Mouse (Mus musculus) hindbrain, embryonic 12.5 days (tissue): Measurements from ENCODE around the gene Ccnjl. TPM values are rescaled to one million over a fixed set of nuclear protein-coding genes. Genes with fewer than 3 reads are reported as not detected.
A peak's percentile ranks its signal among the peaks of the same experiment; 100 is the strongest.

Experiments
- ATAC-seq: fragments of 200-750 bp; cut with Nextera tagmentation; 2 replicates; pipeline ENCODE4 v1.8.0; 2017; ENCODE audit warnings: moderate TSS enrichment; ENCODE audit not compliant: low FRiP score
- H3K27ac ChIP-seq: fragments of 300-500 bp; sonication (generic); 2 replicates; pipeline ENCODE4 v1.5.1; 2016; ENCODE audit warnings: mild to moderate bottlenecking
- H3K27me3 ChIP-seq: fragments of 300-500 bp; sonication (generic); 2 replicates; pipeline ENCODE4 v1.6.1; 2016; ENCODE audit warnings: mild to moderate bottlenecking
- H3K36me3 ChIP-seq: fragments of 300-500 bp; sonication (generic); 2 replicates; pipeline ENCODE4 v1.6.1; 2016; ENCODE audit warnings: mild to moderate bottlenecking
- H3K4me1 ChIP-seq: fragments of 300-500 bp; sonication (generic); 2 replicates; pipeline ENCODE4 v1.6.1; 2016
- H3K4me2 ChIP-seq: fragments of 300-500 bp; sonication (generic); replicated peaks from 2 replicates; pipeline ENCODE4 v1.6.1; 2016; ENCODE audit warnings: mild to moderate bottlenecking
- H3K4me3 ChIP-seq: fragments of 300-500 bp; sonication (generic); 2 replicates; pipeline ENCODE4 v1.5.1; 2016; ENCODE audit warnings: mild to moderate bottlenecking
- H3K9ac ChIP-seq: fragments of 300-500 bp; sonication (generic); 2 replicates; pipeline ENCODE4 v1.6.1; 2016; ENCODE audit warnings: mild to moderate bottlenecking, moderate library complexity
- H3K9me3 ChIP-seq: fragments of 300-500 bp; sonication (generic); replicated peaks from 2 replicates; pipeline ENCODE4 v1.6.1; 2016; ENCODE audit warnings: mild to moderate bottlenecking
- WGBS: fragments of 180-500 bp; shearing (Covaris S2); methylation state at CpG from one replicate; pipeline ENCODE4 v1.1.7; 2016; 5-methylcytosine and 5-hydroxymethylcytosine counted together
- polyA plus RNA-seq: library from polyadenylated mRNA; unstranded; fragments of >200 nt; fragmentation: Nextera tagmentation; extraction: Ambion mirVana; gene quantifications from 2 replicates; pipeline ENCODE4 v1.2.1, GENCODE M21; 2016

The Ccnjl gene
- polyA plus RNA-seq, 1 experiment from 2014 or later: 29.6 TPM

- H3K9ac ChIP-seq: no peak overlapping the region
Observed at GRCm38 (mm10) chr11:43531619-43532018, 3.0 kb downstream of the Ccnjl start.

GRCm38 (mm10) chr11:43537074-43537473, 8.5 kb downstream of the Ccnjl start:
- no peak overlapping the region for H3K4me2 ChIP-seq
- no peaks in the 10 kb centered on the region for H3K9me3 ChIP-seq
- peaks cover 24% of the 10 kb centered on the region for H3K4me1 ChIP-seq
- no peak for ATAC-seq
- H3K27me3 ChIP-seq: no peaks in the 10 kb centered on the region
- H3K9ac ChIP-seq: no peak overlapping the region
- 80% methylated on average over 6 of the region's 6 CpGs for WGBS
- H3K36me3 ChIP-seq: peaks cover 40% of the 10 kb centered on the region
- no peak overlapping the region for H3K27ac ChIP-seq
- no peak overlapping the region for H3K4me3 ChIP-seq

More at GRCm38 (mm10) chr11:43531619-43532018, 3.0 kb downstream of the Ccnjl start:
- peaks cover 30% of the 10 kb centered on the region for H3K4me1 ChIP-seq
- WGBS: 62% methylated on average over 5 of the region's 5 CpGs
- no peaks in the 10 kb centered on the region for H3K27me3 ChIP-seq
- peak overlapping the region; percentile 78 for H3K4me2 ChIP-seq
- ATAC-seq: no peak
- H3K27ac ChIP-seq: peak overlapping the region; percentile 9; the same call in 1 of the 2 replicates
- H3K4me3 ChIP-seq: no peak overlapping the region
- H3K36me3 ChIP-seq: peaks cover 25% of the 10 kb centered on the region
- no peaks in the 10 kb centered on the region for H3K9me3 ChIP-seq

GRCm38 (mm10) chr11:43539863-43540262, 11.3 kb downstream of the Ccnjl start:
- H3K4me1 ChIP-seq: peaks cover 21% of the 10 kb centered on the region
- H3K4me2 ChIP-seq: no peak overlapping the region
- peak overlapping the region; percentile 75 for H3K27ac ChIP-seq
- no peak overlapping the region for H3K4me3 ChIP-seq
- no peaks in the 10 kb centered on the region for H3K9me3 ChIP-seq
- WGBS: 23% methylated on average over 6 of the region's 6 CpGs
- peak; percentile 87 for ATAC-seq
- H3K9ac ChIP-seq: no peak overlapping the region
- H3K36me3 ChIP-seq: peaks cover 35% of the 10 kb centered on the region
- no peaks in the 10 kb centered on the region for H3K27me3 ChIP-seq

- Histone ChIP-seq H3K27me3 (no peaks in the 10 kb centered on the region), H3K36me3 (peaks cover 9% of the 10 kb centered on the region; the same call in 1 of the 2 replicates), H3K9ac (no peak overlapping the region), H3K4me3 (no peak overlapping the region), H3K27ac (no peak overlapping the region), H3K4me1 (peaks cover 36% of the 10 kb centered on the region), H3K4me2 (no peak overlapping the region), H3K9me3 (no peaks in the 10 kb centered on the region)
- ATAC-seq: no peak
- WGBS: 92% methylated on average over 15 of the region's 15 CpGs
Observed at GRCm38 (mm10) chr11:43543711-43544466, 15.3 kb downstream of the Ccnjl start.

GRCm38 (mm10) chr11:43544819-43545218, 16.2 kb downstream of the Ccnjl start:
- no peak for ATAC-seq
- H3K27ac ChIP-seq: no peak overlapping the region
- H3K4me3 ChIP-seq: no peak overlapping the region
- no peaks in the 10 kb centered on the region for H3K27me3 ChIP-seq
- peaks cover 36% of the 10 kb centered on the region for H3K4me1 ChIP-seq
- peaks cover 9% of the 10 kb centered on the region; the same call in 1 of the 2 replicates for H3K36me3 ChIP-seq
- H3K4me2 ChIP-seq: no peak overlapping the region
- 90% methylated on average over 7 of the region's 7 CpGs for WGBS
- H3K9me3 ChIP-seq: no peaks in the 10 kb centered on the region
- no peak overlapping the region for H3K9ac ChIP-seq

GRCm38 (mm10) chr11:43545873-43546475, 17.4 kb downstream of the Ccnjl start:
- Histone ChIP-seq H3K27me3 (no peaks in the 10 kb centered on the region), H3K27ac (no peak overlapping the region), H3K36me3 (peaks cover 9% of the 10 kb centered on the region; the same call in 1 of the 2 replicates), H3K4me2 (no peak overlapping the region), H3K4me3 (no peak overlapping the region), H3K4me1 (peaks cover 29% of the 10 kb centered on the region), H3K9ac (no peak overlapping the region), H3K9me3 (no peaks in the 10 kb centered on the region)
- ATAC-seq: no peak
- WGBS: 49% methylated on average over 16 of the region's 16 CpGs

- ATAC-seq: no peak
- Histone ChIP-seq H3K4me1 (peaks cover 28% of the 10 kb centered on the region), H3K27ac (no peak overlapping the region), H3K4me3 (no peak overlapping the region), H3K4me2 (no peak overlapping the region), H3K9ac (no peak overlapping the region), H3K27me3 (no peaks in the 10 kb centered on the region), H3K9me3 (no peaks in the 10 kb centered on the region), H3K36me3 (peaks cover 9% of the 10 kb centered on the region; the same call in 1 of the 2 replicates)
- WGBS: 49% methylated on average over 4 of the region's 4 CpGs
Observed at GRCm38 (mm10) chr11:43546678-43547077, 18.1 kb downstream of the Ccnjl start.

GRCm38 (mm10) chr11:43548148-43548547, 19.6 kb downstream of the Ccnjl start:
- peak overlapping the region; percentile 18 for H3K27ac ChIP-seq
- peaks cover 28% of the 10 kb centered on the region for H3K4me1 ChIP-seq
- peaks cover 9% of the 10 kb centered on the region; the same call in 1 of the 2 replicates for H3K36me3 ChIP-seq
- no peak overlapping the region for H3K4me3 ChIP-seq
- ATAC-seq: peak; percentile 45; the same call in 1 of the 2 replicates
- H3K4me2 ChIP-seq: no peak overlapping the region
- H3K9ac ChIP-seq: no peak overlapping the region
- no peaks in the 10 kb centered on the region for H3K9me3 ChIP-seq
- WGBS: 40% methylated on average over 7 of the region's 7 CpGs
- no peaks in the 10 kb centered on the region for H3K27me3 ChIP-seq

- ATAC-seq: no peak
- peaks cover 28% of the 10 kb centered on the region for H3K4me1 ChIP-seq
- 79% methylated on average over 12 of the region's 12 CpGs for WGBS
- no peak overlapping the region for H3K4me2 ChIP-seq
- H3K9me3 ChIP-seq: no peaks in the 10 kb centered on the region
- no peaks in the 10 kb centered on the region for H3K27me3 ChIP-seq
- H3K9ac ChIP-seq: no peak overlapping the region
- H3K36me3 ChIP-seq: peaks cover 2% of the 10 kb centered on the region; the same call in 1 of the 2 replicates
- peak overlapping the region; percentile 18; the same call in 1 of the 2 replicates for H3K27ac ChIP-seq
- no peak overlapping the region for H3K4me3 ChIP-seq
Observed at GRCm38 (mm10) chr11:43548657-43549435, 20.3 kb downstream of the Ccnjl start.

GRCm38 (mm10) chr11:43549701-43550100, 21.1 kb downstream of the Ccnjl start:
- Histone ChIP-seq H3K9me3 (no peaks in the 10 kb centered on the region), H3K4me2 (no peak overlapping the region), H3K4me1 (peaks cover 28% of the 10 kb centered on the region), H3K9ac (no peak overlapping the region), H3K27ac (no peak overlapping the region), H3K4me3 (no peak overlapping the region), H3K36me3 (0 out of 2 replicates have a peak, but pooled peaks cover 5% of the 10 kb centered on the region), H3K27me3 (no peaks in the 10 kb centered on the region)
- no peak for ATAC-seq
- WGBS: 55% methylated on average over 11 of the region's 11 CpGs

GRCm38 (mm10) chr11:43551756-43552155, 23.2 kb downstream of the Ccnjl start:
- no peak overlapping the region for H3K4me3 ChIP-seq
- WGBS: 91% methylated on average over 3 of the region's 3 CpGs
- H3K4me1 ChIP-seq: peaks cover 18% of the 10 kb centered on the region
- no peaks in the 10 kb centered on the region for H3K9me3 ChIP-seq
- no peak overlapping the region for H3K27ac ChIP-seq
- H3K4me2 ChIP-seq: no peak overlapping the region
- H3K9ac ChIP-seq: no peak overlapping the region
- H3K36me3 ChIP-seq: 0 out of 2 replicates have a peak, but pooled peaks cover 5% of the 10 kb centered on the region
- H3K27me3 ChIP-seq: no peaks in the 10 kb centered on the region
- ATAC-seq: no peak

GRCm38 (mm10) chr11:43552675-43553074, 24.1 kb downstream of the Ccnjl start:
- no peak overlapping the region for H3K9ac ChIP-seq
- H3K36me3 ChIP-seq: peaks cover 14% of the 10 kb centered on the region
- no peaks in the 10 kb centered on the region for H3K27me3 ChIP-seq
- no peak overlapping the region for H3K4me2 ChIP-seq
- no peaks in the 10 kb centered on the region for H3K9me3 ChIP-seq
- H3K27ac ChIP-seq: no peak overlapping the region
- WGBS: 76% methylated on average over 6 of the region's 6 CpGs
- H3K4me1 ChIP-seq: peaks cover 18% of the 10 kb centered on the region
- H3K4me3 ChIP-seq: no peak overlapping the region
- ATAC-seq: no peak
